Mouse (Mus musculus) liver, adult 2 months (tissue): ENCODE results near the gene Galntl5. TPM values are rescaled to one million over a fixed set of nuclear protein-coding genes. Genes with fewer than 3 reads are reported as not detected.

Source experiments
- DNase-seq: peaks from one replicate; pipeline ENCODE4 v3.0.0-alpha.2; 2011; ENCODE audit warnings: low read depth, low spot score; ENCODE audit errors: extremely low read depth
- H3K27ac ChIP-seq: fragments of 200-500 bp; replicated peaks from 2 replicates; pipeline ENCODE4 v1.5.1; 2012; ENCODE audit warnings: low read depth, mild to moderate bottlenecking, control low read depth, inconsistent platforms, low read length; ENCODE audit not compliant: insufficient read depth
- H3K27me3 ChIP-seq: fragments of 200-500 bp; 2 replicates; pipeline ENCODE4 v1.6.1; 2012; ENCODE audit warnings: mild to moderate bottlenecking, moderate library complexity, low read length, inconsistent platforms; ENCODE audit not compliant: control insufficient read depth, insufficient read depth
- H3K36me3 ChIP-seq: fragments of 200-500 bp; 2 replicates; pipeline ENCODE4 v1.6.1; 2012; ENCODE audit warnings: low read length, inconsistent platforms; ENCODE audit not compliant: control insufficient read depth, insufficient read depth
- H3K4me1 ChIP-seq: fragments of 200-500 bp; 2 replicates; pipeline ENCODE4 v1.6.1; 2011; ENCODE audit warnings: low read length; ENCODE audit not compliant: control insufficient read depth, insufficient read depth
- H3K4me3 ChIP-seq: fragments of 200-500 bp; 2 replicates; pipeline ENCODE4 v1.5.1; 2011; ENCODE audit warnings: low read depth, mild to moderate bottlenecking, control low read depth, low read length, moderate library complexity; ENCODE audit not compliant: insufficient read depth
- H3K79me2 ChIP-seq: fragments of 200-500 bp; 2 replicates; pipeline ENCODE4 v1.6.1; 2012; ENCODE audit warnings: inconsistent platforms, mild to moderate bottlenecking, low read length, moderate library complexity; ENCODE audit not compliant: control insufficient read depth, insufficient read depth
- H3K9ac ChIP-seq: fragments of 200-500 bp; 2 replicates; pipeline ENCODE4 v1.6.1; 2012; ENCODE audit warnings: low read depth, mild to moderate bottlenecking, control low read depth, inconsistent platforms, low read length
- CTCF ChIP-seq: fragments of 200-500 bp; IDR thresholded peaks from 2 replicates; pipeline ENCODE4 v1.5.1; 2011; ENCODE audit warnings: low read depth, low read length, control low read depth
- POLR2A ChIP-seq: fragments of 200-500 bp; IDR thresholded peaks from 2 replicates; pipeline ENCODE4 v1.6.1; 2011; ENCODE audit warnings: low read length, control low read depth; ENCODE audit not compliant: insufficient read depth; ENCODE audit errors: extremely low read depth
- WGBS: fragments of 180-500 bp; shearing (Covaris S2); methylation state at CpG from one replicate; pipeline ENCODE4 v1.1.7; 2018; 5-methylcytosine and 5-hydroxymethylcytosine counted together
- polyA plus RNA-seq: library from polyadenylated mRNA; depleted of rRNA; stranded (reverse); fragments of >200 nt; gene quantifications from 2 replicates; pipeline ENCODE4 v1.2.3, GENCODE M21; 2012
- total RNA-seq: library from RNA; depleted of rRNA; stranded (reverse); fragments of >200 nt; gene quantifications from 2 replicates; pipeline ENCODE4 v1.2.3, GENCODE M21; 2014

The Galntl5 gene
- total and polyA plus RNA-seq, 2 experiments: not detected

- no peaks in the 10 kb centered on the region for H3K79me2 ChIP-seq
- no peak overlapping the region for H3K9ac ChIP-seq
- H3K27me3 ChIP-seq: no peaks in the 10 kb centered on the region
- WGBS: 79% methylated on average over 10 of the region's 10 CpGs
- peak; percentile 62 for DNase-seq
- peaks cover 5% of the 10 kb centered on the region; the same call in 1 of the 2 replicates for H3K36me3 ChIP-seq
- H3K4me1 ChIP-seq: peaks cover 4% of the 10 kb centered on the region
- no peak overlapping the region for H3K4me3 ChIP-seq
- TF ChIP-seq POLR2A: no peak
- peak overlapping the region; percentile 16; the same call in 1 of the 2 replicates for H3K27ac ChIP-seq
Measured at GRCm38 (mm10) chr5:25245806-25246472, 64.7 kb downstream of the Galntl5 start.

GRCm38 (mm10) chr5:25246473-25246865, 65.2 kb downstream of the Galntl5 start:
- H3K9ac ChIP-seq: no peak overlapping the region
- WGBS: 50% methylated on average over 1 of the region's 1 CpGs
- H3K36me3 ChIP-seq: peaks cover 5% of the 10 kb centered on the region; the same call in 1 of the 2 replicates
- H3K4me1 ChIP-seq: peaks cover 4% of the 10 kb centered on the region
- TF ChIP-seq POLR2A: no peak
- no peak for TF ChIP-seq CTCF
- no peaks in the 10 kb centered on the region for H3K79me2 ChIP-seq
- peak; percentile 31 for DNase-seq
- H3K4me3 ChIP-seq: no peak overlapping the region
- H3K27me3 ChIP-seq: no peaks in the 10 kb centered on the region
- no peak overlapping the region for H3K27ac ChIP-seq

DNA sequence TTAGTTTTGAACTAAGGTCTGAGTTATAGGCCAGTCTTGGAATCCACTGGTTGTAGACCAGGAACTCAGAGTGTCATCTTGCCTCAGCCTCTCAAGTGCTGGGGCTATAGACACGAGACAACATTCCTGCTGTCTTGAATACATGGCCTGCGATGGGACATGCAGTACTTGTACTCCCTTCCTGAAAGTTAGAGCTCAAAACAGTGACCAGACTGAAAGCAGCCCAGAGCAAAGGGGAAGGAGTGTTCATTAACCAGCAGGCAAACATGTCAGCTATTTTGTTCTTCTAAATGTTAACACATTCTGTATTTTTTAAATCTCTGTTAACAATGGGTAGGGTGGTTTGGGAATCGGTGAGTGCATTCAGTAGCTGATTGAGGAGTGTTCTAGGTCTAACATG, 65.8 kb downstream of the Galntl5 start:
- H3K79me2 ChIP-seq: no peaks in the 10 kb centered on the region
- no peak overlapping the region for H3K9ac ChIP-seq
- no peaks in the 10 kb centered on the region for H3K27me3 ChIP-seq
- H3K27ac ChIP-seq: peak overlapping the region; percentile 67
- TF ChIP-seq POLR2A (no peak), CTCF (no peak)
- 19% methylated on average over 3 of the region's 3 CpGs for WGBS
- no peak overlapping the region for H3K4me3 ChIP-seq
- H3K36me3 ChIP-seq: peaks cover 5% of the 10 kb centered on the region; the same call in 1 of the 2 replicates
- peaks cover 6% of the 10 kb centered on the region for H3K4me1 ChIP-seq
- DNase-seq: peak; percentile 70

- Histone ChIP-seq H3K27ac (peak overlapping the region; percentile 88), H3K4me3 (no peak overlapping the region), H3K79me2 (no peaks in the 10 kb centered on the region), H3K9ac (no peak overlapping the region), H3K27me3 (no peaks in the 10 kb centered on the region), H3K4me1 (peaks cover 15% of the 10 kb centered on the region), H3K36me3 (peaks cover 10% of the 10 kb centered on the region; the same call in 1 of the 2 replicates)
- TF ChIP-seq POLR2A (no peak), CTCF (no peak)
- DNase-seq: peak; percentile 89
- WGBS: 19% methylated on average over 2 of the region's 2 CpGs
Measured at GRCm38 (mm10) chr5:25252423-25252822, 71.2 kb downstream of the Galntl5 start.

GRCm38 (mm10) chr5:25252825-25253544, 71.7 kb downstream of the Galntl5 start:
- Histone ChIP-seq H3K27ac (peak overlapping the region; percentile 82), H3K79me2 (no peaks in the 10 kb centered on the region), H3K4me3 (no peak overlapping the region), H3K9ac (no peak overlapping the region), H3K36me3 (peaks cover 11% of the 10 kb centered on the region; the same call in 1 of the 2 replicates), H3K4me1 (peaks cover 15% of the 10 kb centered on the region), H3K27me3 (no peaks in the 10 kb centered on the region)
- peak; percentile 43 for DNase-seq
- 40% methylated on average over 8 of the region's 8 CpGs for WGBS
- no peak for TF ChIP-seq POLR2A
- TF ChIP-seq CTCF: no peak
